Mouse (Mus musculus) hindbrain, embryonic 14.5 days (tissue): ENCODE data around the gene Lrrc34. TPM values are rescaled to one million over a fixed set of nuclear protein-coding genes. Genes with fewer than 3 reads are reported as not detected.
A peak's percentile ranks its signal among the peaks of the same experiment; 100 is the strongest.

ENCODE experiments used
- ATAC-seq: fragments of 200-750 bp; cut with Nextera tagmentation; 2 replicates; pipeline ENCODE4 v1.8.0; 2017; ENCODE audit warnings: moderate number of reproducible peaks, mild to moderate bottlenecking, moderate TSS enrichment, moderate library complexity; ENCODE audit not compliant: low FRiP score
- DNase-seq: peaks from one replicate; pipeline ENCODE4 v3.0.0-alpha.2; 2015; ENCODE audit warnings: low spot score
- H3K27ac ChIP-seq: fragments of 300-500 bp; sonication (generic); 2 replicates; pipeline ENCODE4 v1.5.1; 2014; ENCODE audit warnings: mild to moderate bottlenecking, moderate library complexity
- H3K27me3 ChIP-seq: fragments of 300-500 bp; sonication (generic); 2 replicates; pipeline ENCODE4 v1.6.1; 2014; ENCODE audit warnings: mild to moderate bottlenecking, low read length, mixed read lengths; ENCODE audit not compliant: control insufficient read depth, insufficient read depth
- H3K36me3 ChIP-seq: fragments of 300-500 bp; sonication (generic); replicated peaks from 2 replicates; pipeline ENCODE4 v1.6.1; 2014; ENCODE audit not compliant: control insufficient read depth, insufficient read depth
- H3K4me1 ChIP-seq: fragments of 300-500 bp; sonication (generic); replicated peaks from 2 replicates; pipeline ENCODE4 v1.6.1; 2014; ENCODE audit warnings: antibody characterized with exemption, low read length, mixed read lengths; ENCODE audit not compliant: control insufficient read depth, insufficient read depth
- H3K4me2 ChIP-seq: fragments of 300-500 bp; sonication (generic); replicated peaks from 2 replicates; pipeline ENCODE4 v1.6.1; 2014; ENCODE audit warnings: mild to moderate bottlenecking, moderate library complexity
- H3K4me3 ChIP-seq: fragments of 300-500 bp; sonication (generic); replicated peaks from 2 replicates; pipeline ENCODE4 v1.5.1; 2014; ENCODE audit warnings: mild to moderate bottlenecking, low read length
- H3K9ac ChIP-seq: fragments of 300-500 bp; sonication (generic); 2 replicates; pipeline ENCODE4 v1.6.1; 2014
- H3K9me3 ChIP-seq: fragments of 300-500 bp; sonication (generic); 2 replicates; pipeline ENCODE4 v1.6.1; 2016; ENCODE audit warnings: low read length; ENCODE audit not compliant: control insufficient read depth
- WGBS: fragments of 180-500 bp; shearing (Covaris S2); extraction: QIAGEN DNeasy Blood & Tissue Kit; methylation state at CpG from one replicate; pipeline ENCODE4 v1.1.7; 2014; 5-methylcytosine and 5-hydroxymethylcytosine counted together
- polyA plus RNA-seq: library from polyadenylated mRNA; unstranded; fragments of >200 nt; fragmentation: Nextera tagmentation; extraction: Ambion mirVana; gene quantifications from 2 replicates; pipeline ENCODE4 v1.2.1, GENCODE M21; 2014

The Lrrc34 gene
- polyA plus RNA-seq, 1 experiment from 2014 or later, result 2.9 TPM

GRCm38 (mm10) chr3:30648466-30648865, 797 bp upstream of the Lrrc34 start:
- no peak overlapping the region for H3K4me2 ChIP-seq
- ATAC-seq, result no peak
- 96% methylated on average over 2 of the region's 2 CpGs for WGBS
- no peak overlapping the region for H3K27ac ChIP-seq
- DNase-seq, result no peak
- H3K27me3 ChIP-seq, result peaks cover 35% of the 10 kb centered on the region
- H3K9ac ChIP-seq, result no peak overlapping the region
- 0 out of 2 replicates have a peak, but pooled peaks cover 6% of the 10 kb centered on the region for H3K4me1 ChIP-seq
- no peak overlapping the region for H3K4me3 ChIP-seq
- no peaks in the 10 kb centered on the region for H3K9me3 ChIP-seq
- no peaks in the 10 kb centered on the region for H3K36me3 ChIP-seq

- H3K27me3 ChIP-seq, result peaks cover 34% of the 10 kb centered on the region
- no peak overlapping the region for H3K4me3 ChIP-seq
- H3K9me3 ChIP-seq, result no peaks in the 10 kb centered on the region
- WGBS, result 44% methylated on average over 8 of the region's 8 CpGs
- H3K9ac ChIP-seq, result no peak overlapping the region
- H3K4me1 ChIP-seq, result 0 out of 2 replicates have a peak, but pooled peaks cover 6% of the 10 kb centered on the region
- H3K36me3 ChIP-seq, result no peaks in the 10 kb centered on the region
- DNase-seq, result no peak
- ATAC-seq, result no peak
- H3K4me2 ChIP-seq, result no peak overlapping the region
- H3K27ac ChIP-seq, result no peak overlapping the region
Measured at GRCm38 (mm10) chr3:30646761-30647160, 908 bp downstream of the Lrrc34 start.

- no peak within 1 kb of the TSS for H3K4me3 ChIP-seq
- no peaks in the 10 kb centered on the region for H3K36me3 ChIP-seq
- H3K9ac ChIP-seq, result no peak within 1 kb of the TSS
- 0 out of 2 replicates have a peak, but pooled peaks cover 6% of the 10 kb centered on the region for H3K4me1 ChIP-seq
- ATAC-seq, result no peak
- H3K4me2 ChIP-seq, result no peak within 1 kb of the TSS
- H3K9me3 ChIP-seq, result no peaks in the 10 kb centered on the region
- 70% methylated on average over 2 of the region's 2 CpGs for WGBS
- DNase-seq, result no peak
- no peak within 1 kb of the TSS for H3K27ac ChIP-seq
- H3K27me3 ChIP-seq, result peaks cover 9% of the 10 kb centered on the region
Measured at GRCm38 (mm10) chr3:30644207-30644606, 3.5 kb downstream of the Lrrc34 start, which contains the start of gene Lrriq4. TSS of gene Lrriq4 (plus strand) at chr3:30644507.

GRCm38 (mm10) chr3:30635629-30636028, 12.0 kb downstream of the Lrrc34 start:
- H3K4me2 ChIP-seq, result no peak overlapping the region
- H3K4me3 ChIP-seq, result no peak overlapping the region
- 81% methylated on average over 4 of the region's 4 CpGs for WGBS
- no peaks in the 10 kb centered on the region for H3K27me3 ChIP-seq
- DNase-seq (no peak), ATAC-seq (no peak)
- H3K9ac ChIP-seq, result no peak overlapping the region
- no peak overlapping the region for H3K27ac ChIP-seq
- H3K9me3 ChIP-seq, result no peaks in the 10 kb centered on the region
- no peaks in the 10 kb centered on the region for H3K36me3 ChIP-seq
- no peaks in the 10 kb centered on the region for H3K4me1 ChIP-seq

- no peaks in the 10 kb centered on the region for H3K27me3 ChIP-seq
- no peak overlapping the region for H3K27ac ChIP-seq
- no peaks in the 10 kb centered on the region for H3K9me3 ChIP-seq
- ATAC-seq (no peak), DNase-seq (no peak)
- no peak overlapping the region for H3K4me2 ChIP-seq
- H3K4me3 ChIP-seq, result no peak overlapping the region
- WGBS, result 67% methylated on average over 3 of the region's 3 CpGs
- H3K4me1 ChIP-seq, result no peaks in the 10 kb centered on the region
- no peak overlapping the region for H3K9ac ChIP-seq
- H3K36me3 ChIP-seq, result no peaks in the 10 kb centered on the region
Measured at GRCm38 (mm10) chr3:30633681-30634080, 14.0 kb downstream of the Lrrc34 start.

GRCm38 (mm10) chr3:30620132-30620531, 27.5 kb downstream of the Lrrc34 start:
- DNase-seq, result no peak
- H3K9ac ChIP-seq, result no peak overlapping the region
- no peak overlapping the region for H3K27ac ChIP-seq
- ATAC-seq, result no peak
- H3K4me1 ChIP-seq, result no peaks in the 10 kb centered on the region
- H3K36me3 ChIP-seq, result peaks cover 48% of the 10 kb centered on the region
- no peaks in the 10 kb centered on the region for H3K9me3 ChIP-seq
- no peak overlapping the region for H3K4me3 ChIP-seq
- WGBS, result 92% methylated on average over 8 of the region's 8 CpGs
- H3K27me3 ChIP-seq, result no peaks in the 10 kb centered on the region
- no peak overlapping the region for H3K4me2 ChIP-seq

GRCm38 (mm10) chr3:30610930-30611329, 36.7 kb downstream of the Lrrc34 start:
- DNase-seq (no peak), ATAC-seq (no peak)
- H3K9ac ChIP-seq, result no peak overlapping the region
- H3K27me3 ChIP-seq, result no peaks in the 10 kb centered on the region
- H3K4me2 ChIP-seq, result no peak overlapping the region
- H3K9me3 ChIP-seq, result no peaks in the 10 kb centered on the region
- peaks cover 86% of the 10 kb centered on the region for H3K36me3 ChIP-seq
- H3K27ac ChIP-seq, result no peak overlapping the region
- WGBS, result 98% methylated on average over 4 of the region's 4 CpGs
- no peak overlapping the region for H3K4me3 ChIP-seq
- H3K4me1 ChIP-seq, result no peaks in the 10 kb centered on the region

- 96% methylated on average over 3 of the region's 3 CpGs for WGBS
- Histone ChIP-seq H3K4me1 (no peaks in the 10 kb centered on the region; the same call in 1 of the 2 replicates), H3K9ac (no peak overlapping the region), H3K9me3 (no peaks in the 10 kb centered on the region), H3K4me2 (no peak overlapping the region), H3K27ac (no peak overlapping the region), H3K27me3 (no peaks in the 10 kb centered on the region), H3K4me3 (no peak overlapping the region), H3K36me3 (peaks cover 85% of the 10 kb centered on the region)
- DNase-seq, result no peak
- ATAC-seq, result no peak
Measured at GRCm38 (mm10) chr3:30608999-30609398, 38.7 kb downstream of the Lrrc34 start.

- no peaks in the 10 kb centered on the region for H3K9me3 ChIP-seq
- peaks cover 15% of the 10 kb centered on the region; the same call in 1 of the 2 replicates for H3K4me1 ChIP-seq
- H3K4me3 ChIP-seq, result peak overlapping the region; percentile 73
- WGBS, result 37% methylated on average over 10 of the region's 10 CpGs
- H3K27me3 ChIP-seq, result no peaks in the 10 kb centered on the region
- peak overlapping the region; percentile 82 for H3K4me2 ChIP-seq
- DNase-seq, result no peak
- peaks cover 36% of the 10 kb centered on the region for H3K36me3 ChIP-seq
- no peak for ATAC-seq
- peak overlapping the region; percentile 79 for H3K9ac ChIP-seq
- H3K27ac ChIP-seq, result peak overlapping the region; percentile 89; the same call in 1 of the 2 replicates
Measured at GRCm38 (mm10) chr3:30603256-30603655, 44.4 kb downstream of the Lrrc34 start.

- under 1% methylated on average over 27 of the region's 27 CpGs for WGBS
- peaks cover 15% of the 10 kb centered on the region; the same call in 1 of the 2 replicates for H3K4me1 ChIP-seq
- DNase-seq, result no peak
- H3K9ac ChIP-seq, result peak overlapping the region; percentile 79
- H3K9me3 ChIP-seq, result no peaks in the 10 kb centered on the region
- peak overlapping the region; percentile 82 for H3K4me2 ChIP-seq
- H3K36me3 ChIP-seq, result peaks cover 31% of the 10 kb centered on the region
- H3K27ac ChIP-seq, result peak overlapping the region; percentile 89
- no peaks in the 10 kb centered on the region for H3K27me3 ChIP-seq
- no peak; the same call in 1 of the 2 replicates for ATAC-seq
- H3K4me3 ChIP-seq, result peak overlapping the region; percentile 73
Measured at GRCm38 (mm10) chr3:30602740-30603098, 45.0 kb downstream of the Lrrc34 start.
